Mouse (Mus musculus): ENCODE measurements around the gene Cilp2. TPM values are rescaled to one million over a fixed set of nuclear protein-coding genes. Genes with fewer than 3 reads are reported as not detected.

The Cilp2 gene
- total RNA-seq, 1 experiment: 7.3 TPM

GRCm38 (mm10) chr8:69850926-69851506, 36.5 kb downstream of the Cilp2 start:
- H3K36me3 ChIP-seq (ENCODE audit: control insufficient read depth, insufficient read depth, low read length, poor library complexity, severe bottlenecking): no peaks in the 10 kb centered on the region
- peak overlapping the region; percentile 49; the same call in 1 of the 2 replicates for H3K9ac ChIP-seq (ENCODE audit: insufficient read depth, low read depth, low read length, poor library complexity, severe bottlenecking)
- H3K4me1 ChIP-seq (ENCODE audit: control insufficient read depth in 2 of 2, insufficient read depth in 2 of 2, low read length in 2 of 2, poor library complexity in 1 of 2): peaks cover 18% of the 10 kb centered on the region in 2 experiments
- H3K4me3 ChIP-seq (ENCODE audit: insufficient read depth in 1 of 2, low read depth in 1 of 2, low read length in 2 of 2, poor library complexity in 1 of 2, severe bottlenecking in 1 of 2): no peak overlapping the region
- peak overlapping the region; percentile 64 for H3K27ac ChIP-seq (ENCODE audit: insufficient read depth, low read depth, low read length, poor library complexity, severe bottlenecking)
- H3K9me3 ChIP-seq (ENCODE audit: control insufficient read depth, insufficient read depth, low read depth, low read length): no peaks in the 10 kb centered on the region
- TF ChIP-seq MAFK (IDR thresholded peaks at IDR 0.05; ENCODE audit: insufficient read depth, low read depth, low read length): 0 out of 2 replicates have a peak, but pooled peaks have one; percentile 14
- no peak for TF ChIP-seq ZC3H11A (IDR thresholded peaks at IDR 0.05; ENCODE audit: borderline replicate concordance, low read depth, low read length)
- in situ Hi-C loops (cut with MboI; ENCODE audit: low sequenced_read_pairs in 2 of 2, unreplicated experiment in 2 of 2): no loop called here
- no peak for DNase-seq (ENCODE audit: low read depth, low spot score)

- in situ Hi-C loops (cut with MboI; ENCODE audit: low sequenced_read_pairs in 2 of 2, unreplicated experiment in 2 of 2): no loop called here
- Histone ChIP-seq H3K9me3 (ENCODE audit: control insufficient read depth, insufficient read depth, low read depth, low read length) (no peaks in the 10 kb centered on the region), H3K9ac (ENCODE audit: insufficient read depth, low read depth, low read length, poor library complexity, severe bottlenecking) (no peak overlapping the region; the same call in 1 of the 2 replicates), H3K36me3 (ENCODE audit: control insufficient read depth, insufficient read depth, low read length, poor library complexity, severe bottlenecking) (no peaks in the 10 kb centered on the region), H3K4me1 (ENCODE audit: control insufficient read depth in 2 of 2, insufficient read depth in 2 of 2, low read length in 2 of 2, poor library complexity in 1 of 2) (peaks cover 21% of the 10 kb centered on the region in 2 experiments), H3K27ac (ENCODE audit: insufficient read depth, low read depth, low read length, poor library complexity, severe bottlenecking) (no peak overlapping the region; the same call in 1 of the 2 replicates), H3K4me3 (ENCODE audit: insufficient read depth in 1 of 2, low read depth in 1 of 2, low read length in 2 of 2, poor library complexity in 1 of 2, severe bottlenecking in 1 of 2) (no peak overlapping the region)
- TF ChIP-seq MAFK (IDR thresholded peaks at IDR 0.05; ENCODE audit: insufficient read depth, low read depth, low read length) (no peak), ZC3H11A (IDR thresholded peaks at IDR 0.05; ENCODE audit: borderline replicate concordance, low read depth, low read length) (no peak), CHD2 (IDR thresholded peaks at IDR 0.05; ENCODE audit: low read depth, low read length) (no peak), ZNF384 (IDR thresholded peaks at IDR 0.05; ENCODE audit: low read depth, low read length) (no peak)
- peak; percentile 51 for DNase-seq (ENCODE audit: low read depth, low spot score)
Measured at GRCm38 (mm10) chr8:69849899-69850298, 37.6 kb downstream of the Cilp2 start.

- no peaks in the 10 kb centered on the region for H3K9me3 ChIP-seq (ENCODE audit: control insufficient read depth, insufficient read depth, low read depth, low read length)
- peak; percentile 62 for DNase-seq (ENCODE audit: low read depth, low spot score)
- peaks cover 23 to 25% of the 10 kb centered on the region in 2 experiments for H3K4me1 ChIP-seq (ENCODE audit: control insufficient read depth in 2 of 2, insufficient read depth in 2 of 2, low read length in 2 of 2, poor library complexity in 1 of 2)
- in situ Hi-C loops (cut with MboI; ENCODE audit: low sequenced_read_pairs in 2 of 2, unreplicated experiment in 2 of 2): no loop called here
- peak overlapping the region; percentile 10; the same call in 1 of the 2 replicates for H3K27ac ChIP-seq (ENCODE audit: insufficient read depth, low read depth, low read length, poor library complexity, severe bottlenecking)
- H3K4me3 ChIP-seq (ENCODE audit: insufficient read depth in 1 of 2, low read depth in 1 of 2, low read length in 2 of 2, poor library complexity in 1 of 2, severe bottlenecking in 1 of 2): no peak overlapping the region
- no peaks in the 10 kb centered on the region for H3K36me3 ChIP-seq (ENCODE audit: control insufficient read depth, insufficient read depth, low read length, poor library complexity, severe bottlenecking)
- no peak overlapping the region for H3K9ac ChIP-seq (ENCODE audit: insufficient read depth, low read depth, low read length, poor library complexity, severe bottlenecking)
- TF ChIP-seq HCFC1 (IDR thresholded peaks at IDR 0.05; ENCODE audit: borderline replicate concordance, insufficient read depth, low read length): no peak; the same call in 1 of the 2 replicates
- peak; percentile 90 for TF ChIP-seq MAFK (IDR thresholded peaks at IDR 0.05; ENCODE audit: insufficient read depth, low read depth, low read length)
Measured at GRCm38 (mm10) chr8:69848951-69849350, 38.5 kb downstream of the Cilp2 start.

GRCm38 (mm10) chr8:69847167-69848065, 40.1 kb downstream of the Cilp2 start:
- in situ Hi-C loops (cut with MboI; ENCODE audit: low sequenced_read_pairs in 2 of 2, unreplicated experiment in 2 of 2): no loop called here
- TF ChIP-seq ZNF384 (IDR thresholded peaks at IDR 0.05; ENCODE audit: low read depth, low read length): no peak
- TF ChIP-seq ZC3H11A (IDR thresholded peaks at IDR 0.05; ENCODE audit: borderline replicate concordance, low read depth, low read length): no peak
- TF ChIP-seq MAFK (IDR thresholded peaks at IDR 0.05; ENCODE audit: insufficient read depth, low read depth, low read length): peak; percentile 59
- TF ChIP-seq HCFC1 (IDR thresholded peaks at IDR 0.05; ENCODE audit: borderline replicate concordance, insufficient read depth, low read length): no peak
- no peak for TF ChIP-seq CHD2 (IDR thresholded peaks at IDR 0.05; ENCODE audit: low read depth, low read length)
- Histone ChIP-seq H3K9ac (ENCODE audit: insufficient read depth, low read depth, low read length, poor library complexity, severe bottlenecking) (no peak overlapping the region), H3K4me1 (ENCODE audit: control insufficient read depth in 2 of 2, insufficient read depth in 2 of 2, low read length in 2 of 2, poor library complexity in 1 of 2) (peaks cover 23% of the 10 kb centered on the region in 2 experiments), H3K9me3 (ENCODE audit: control insufficient read depth, insufficient read depth, low read depth, low read length) (no peaks in the 10 kb centered on the region), H3K4me3 (ENCODE audit: insufficient read depth in 1 of 2, low read depth in 1 of 2, low read length in 2 of 2, poor library complexity in 1 of 2, severe bottlenecking in 1 of 2) (no peak overlapping the region), H3K36me3 (ENCODE audit: control insufficient read depth, insufficient read depth, low read length, poor library complexity, severe bottlenecking) (no peaks in the 10 kb centered on the region), H3K27ac (ENCODE audit: insufficient read depth, low read depth, low read length, poor library complexity, severe bottlenecking) (peak overlapping the region; percentile 0; the same call in 1 of the 2 replicates)
- no peak for DNase-seq (ENCODE audit: low read depth, low spot score)
